Mouse (Mus musculus): ENCODE results near the gene Snap91.

GRCm38 (mm10) chr9:86777309-86777708 is 103.1 kb downstream of the Snap91 start:
- TF ChIP-seq POLR2A (IDR thresholded peaks at IDR 0.05; ENCODE audit: borderline replicate concordance, extremely low read depth, low read depth, low read length) (no peak), CTCF (IDR thresholded peaks at IDR 0.05; ENCODE audit: insufficient read depth, low read length) (no peak)
